Mouse (Mus musculus): ENCODE data around the gene Prss58. TPM values are rescaled to one million over a fixed set of nuclear protein-coding genes. Genes with fewer than 3 reads are reported as not detected.

The Prss58 gene
- total RNA-seq (2022): not detected

DNA sequence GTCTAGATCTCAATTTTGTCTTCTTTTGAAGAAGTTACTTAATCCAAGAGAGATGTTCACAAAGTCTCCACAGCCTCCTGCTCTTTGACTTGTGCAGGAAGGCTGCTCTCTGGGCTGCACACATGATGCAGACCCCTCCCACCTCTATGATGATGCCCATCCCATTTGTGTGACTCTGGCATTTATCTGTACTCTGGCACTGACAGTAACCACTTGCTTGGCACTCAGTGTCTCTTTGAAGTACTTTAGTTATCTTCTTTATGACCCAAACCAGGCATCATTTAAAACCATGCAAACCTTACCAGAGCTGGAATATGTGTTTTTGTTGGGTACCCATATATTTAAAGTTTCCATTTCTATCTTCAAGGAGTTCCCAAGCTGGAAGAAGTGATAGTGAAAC is at the start of gene Prss58:
Prss58 (minus strand) TSS at position 101 of the 400 bp plus-strand sequence.
- no peak for DNase-seq (ENCODE audit: low spot score in 2 of 2)

DNA sequence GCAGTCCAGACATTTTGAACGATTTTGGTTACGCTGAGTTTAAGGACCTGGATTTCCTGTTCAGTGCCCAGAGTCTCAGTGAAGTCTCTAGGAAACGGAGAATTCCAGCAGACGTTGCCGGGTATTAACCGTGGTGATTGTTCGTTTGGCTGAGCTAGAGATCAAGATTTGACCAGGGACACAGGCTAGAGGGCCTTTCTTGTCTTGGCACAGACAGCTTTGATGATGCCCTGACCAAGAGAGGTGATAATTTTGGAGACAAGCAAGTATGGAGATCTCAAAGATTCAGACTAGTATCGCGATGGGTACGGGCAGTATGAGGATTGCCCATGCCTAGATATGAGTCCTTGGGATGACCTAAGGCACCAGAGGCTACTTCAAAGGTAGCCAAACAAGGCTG is 40.3 kb upstream of the Prss58 start, which contains the start of gene 1700074P13Rik:
1700074P13Rik (minus strand) TSS at position 101 of the 400 bp plus-strand sequence.
- no peak for DNase-seq (ENCODE audit: low spot score in 2 of 2)

DNA sequence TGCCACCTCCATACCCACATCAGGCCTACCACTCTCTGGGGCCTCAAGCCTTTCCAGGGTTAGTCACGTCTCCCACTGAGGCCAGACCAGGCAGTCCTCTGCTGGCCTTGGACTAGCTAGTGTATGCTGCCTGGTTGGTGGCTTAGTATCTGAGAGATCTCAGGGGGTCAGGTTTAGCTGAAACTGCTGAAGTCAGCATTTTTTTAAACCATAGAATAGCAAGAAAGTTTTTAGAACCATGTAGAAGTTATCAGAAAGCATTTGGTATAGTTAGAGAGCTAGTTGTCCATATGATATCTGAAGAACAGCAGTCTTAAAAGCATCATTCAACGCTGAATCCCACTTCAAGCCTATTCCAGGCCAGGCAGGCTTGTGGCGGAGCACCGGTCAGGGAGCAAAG is 19.8 kb upstream of the Prss58 start:
- no peak for DNase-seq (ENCODE audit: low spot score in 2 of 2)

DNA sequence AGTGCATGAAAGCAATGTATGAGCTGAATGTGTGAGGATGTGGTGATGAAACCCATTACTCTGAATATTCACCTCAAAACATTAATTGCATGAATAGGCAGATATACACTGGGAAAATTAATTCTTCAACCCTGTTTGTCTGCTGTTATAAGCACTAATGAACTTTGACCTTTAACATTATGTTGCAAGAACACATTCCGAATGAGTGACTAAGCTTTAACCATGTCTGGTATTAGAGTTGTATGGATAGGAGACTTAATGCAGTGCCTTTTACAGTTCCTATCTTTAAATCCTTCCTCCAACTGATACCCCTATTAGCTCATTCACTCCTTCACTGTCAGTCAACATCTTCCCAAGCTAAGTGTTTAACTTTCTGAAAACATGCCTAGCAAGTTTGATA is 5.5 kb downstream of the Prss58 start:
- DNase-seq (ENCODE audit: low spot score in 2 of 2): no peak

DNA sequence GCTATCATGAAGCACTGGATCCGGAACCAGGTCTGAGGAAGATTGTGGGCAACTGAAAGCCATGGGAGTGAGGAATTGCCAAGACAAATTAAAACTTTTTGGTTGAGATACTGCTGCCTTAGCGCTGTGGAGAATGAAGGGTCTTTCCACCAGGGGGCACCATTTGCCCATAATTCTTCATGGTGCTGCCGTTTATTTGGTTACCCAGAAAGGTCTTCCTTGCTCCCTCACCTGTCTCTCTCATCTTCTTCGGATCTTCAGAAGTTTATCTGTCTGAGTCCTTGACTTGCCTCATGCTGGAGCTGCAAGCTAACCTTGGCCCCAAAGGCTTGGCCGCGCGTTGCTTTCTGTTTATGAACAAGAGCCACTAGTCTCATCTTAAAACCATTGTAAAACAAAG is 6.6 kb downstream of the Prss58 start:
- peak in 1 of 2 experiments; percentile 6 for DNase-seq (ENCODE audit: low spot score in 2 of 2)

DNA sequence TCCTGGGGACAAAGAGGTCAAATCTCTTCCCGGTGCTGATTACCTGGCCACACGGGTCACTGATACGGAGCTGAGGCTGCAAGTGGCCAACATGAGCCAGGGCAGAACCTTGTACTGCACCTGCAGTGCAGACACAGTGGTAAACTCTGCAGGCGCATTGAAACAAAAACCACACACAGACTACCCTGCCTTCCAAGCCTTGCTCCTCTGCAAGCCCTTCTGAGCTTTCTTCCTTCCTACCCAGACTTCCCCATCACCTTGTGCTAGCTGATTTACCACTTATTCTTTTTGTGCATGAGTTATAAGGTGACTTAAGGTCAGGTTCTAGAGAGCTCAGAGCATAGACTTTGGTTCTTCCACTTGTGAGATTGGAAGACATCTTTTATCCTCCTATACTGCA is 8.4 kb downstream of the Prss58 start:
- no peak for DNase-seq (ENCODE audit: low spot score in 2 of 2)

DNA sequence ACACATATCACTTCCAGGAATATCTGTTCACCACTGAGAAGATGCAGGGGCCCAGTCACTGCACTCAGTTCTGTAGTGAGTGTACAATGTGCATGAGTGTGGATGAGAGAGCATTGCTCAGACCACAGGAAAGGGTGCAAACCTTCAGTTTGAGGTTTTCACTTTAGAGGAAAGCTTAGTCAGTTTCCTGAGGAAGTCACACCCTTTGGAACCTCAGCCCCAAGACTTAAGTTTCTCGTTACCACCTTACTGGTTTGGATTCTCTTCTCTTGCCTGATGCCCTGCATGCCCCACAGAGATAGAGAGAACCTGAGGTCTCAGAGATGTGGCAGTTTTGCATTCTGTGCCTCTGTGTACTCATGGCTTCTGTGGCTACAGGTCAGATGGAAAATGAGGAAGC is 9.2 kb downstream of the Prss58 start:
- no peak for DNase-seq (ENCODE audit: low spot score in 2 of 2)

DNA sequence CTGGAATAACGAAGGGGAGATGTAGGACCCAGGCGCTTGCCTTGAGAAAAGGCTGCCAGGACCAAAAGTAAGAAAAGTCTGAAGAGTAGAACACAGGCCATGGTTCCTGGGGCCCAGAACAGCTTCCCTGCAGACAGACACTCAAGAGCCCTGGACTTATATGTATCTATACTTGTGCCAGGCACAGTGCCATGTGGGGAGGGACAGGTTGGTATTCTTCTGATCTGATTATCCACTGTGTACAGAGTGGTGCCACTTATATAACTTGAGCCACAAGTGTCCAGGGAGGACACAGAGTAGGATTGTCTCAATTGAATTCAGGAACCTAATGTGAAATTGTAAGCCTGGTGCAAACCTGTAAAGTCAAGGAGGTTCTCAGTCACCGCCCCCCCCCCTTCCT is 12.8 kb downstream of the Prss58 start, which contains the start of gene Moxd2:
Moxd2 (minus strand) TSS at position 101 of the 400 bp plus-strand sequence.
- no peak for DNase-seq (ENCODE audit: low spot score in 2 of 2)

DNA sequence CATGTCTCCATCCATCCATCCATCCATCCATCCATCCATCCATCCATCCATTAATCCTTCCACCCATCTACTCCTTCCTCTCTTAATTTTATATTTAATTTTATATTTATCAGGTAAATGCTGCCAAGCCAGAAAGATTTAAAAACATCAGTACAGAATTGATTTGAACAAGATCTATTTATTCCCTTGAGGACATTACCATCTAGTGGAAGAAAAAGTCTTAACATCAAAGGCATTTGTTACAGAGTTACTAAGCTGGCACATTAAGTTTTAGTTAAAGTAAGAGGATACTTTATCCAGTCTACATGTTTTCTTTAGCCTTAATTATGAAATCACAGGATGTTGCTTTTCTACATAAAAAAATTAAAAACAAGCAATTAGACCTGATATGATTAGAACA is 54.9 kb downstream of the Prss58 start:
- DNase-seq (ENCODE audit: low spot score in 2 of 2): no peak

Other genes starting within 250 kb of the Prss58 start
- not detected for gene Moxd2, start 12.9 kb downstream of the Prss58 start, total RNA-seq (2022)
- not detected for gene 1700074P13Rik, start 40.2 kb upstream of the Prss58 start, total RNA-seq (2022)
- not detected for gene Gm4744, start 51.5 kb upstream of the Prss58 start, total RNA-seq (2022)
- gene 1810009J06Rik, start 64.4 kb upstream of the Prss58 start, total RNA-seq (2022): not detected
- gene Gm2663, start 99.1 kb upstream of the Prss58 start, total RNA-seq (2022): not detected
- not detected for gene 2210010C04Rik, start 135.1 kb upstream of the Prss58 start, total RNA-seq (2022)